Mouse (Mus musculus): ENCODE measurements around the gene Ube2u. TPM values are rescaled to one million over a fixed set of nuclear protein-coding genes. Genes with fewer than 3 reads are reported as not detected.
"Not testable (repeated sequence)": the region's sequence is repeated elsewhere in the genome, so short reads cannot be mapped to it uniquely, and the experiment has no call there.

Gene Ube2u
- polyA plus RNA-seq (2016; fragmentation: Nextera tagmentation; extraction: Ambion mirVana) = 0.82 and 1.3 TPM in 2 replicates

- Histone ChIP-seq H3K27me3 (ENCODE audit: insufficient read depth, poor library complexity, severe bottlenecking) (no peaks in the 10 kb centered on the region), H3K9me3 (no peaks in the 10 kb centered on the region), H3K36me3 (no peaks in the 10 kb centered on the region), H3K4me1 (replicated peaks) (peaks cover 15% of the 10 kb centered on the region), H3K4me3 (peak within 1 kb of the TSS; percentile 39), H3K27ac (peak within 1 kb of the TSS; percentile 60)
- 32% methylated on average over 15 of the region's 15 CpGs for WGBS
- DNase-seq (ENCODE audit: low spot score) = peak; percentile 81
Observed at GRCm38 (mm10) chr4:100478592-100479321, at the start of gene Ube2u. Gene Ube2u (plus strand): TSS chr4:100478849.

- H3K27ac ChIP-seq = no peak overlapping the region
Observed at GRCm38 (mm10) chr4:100429371-100429900, 49.2 kb upstream of the Ube2u start.

DNA sequence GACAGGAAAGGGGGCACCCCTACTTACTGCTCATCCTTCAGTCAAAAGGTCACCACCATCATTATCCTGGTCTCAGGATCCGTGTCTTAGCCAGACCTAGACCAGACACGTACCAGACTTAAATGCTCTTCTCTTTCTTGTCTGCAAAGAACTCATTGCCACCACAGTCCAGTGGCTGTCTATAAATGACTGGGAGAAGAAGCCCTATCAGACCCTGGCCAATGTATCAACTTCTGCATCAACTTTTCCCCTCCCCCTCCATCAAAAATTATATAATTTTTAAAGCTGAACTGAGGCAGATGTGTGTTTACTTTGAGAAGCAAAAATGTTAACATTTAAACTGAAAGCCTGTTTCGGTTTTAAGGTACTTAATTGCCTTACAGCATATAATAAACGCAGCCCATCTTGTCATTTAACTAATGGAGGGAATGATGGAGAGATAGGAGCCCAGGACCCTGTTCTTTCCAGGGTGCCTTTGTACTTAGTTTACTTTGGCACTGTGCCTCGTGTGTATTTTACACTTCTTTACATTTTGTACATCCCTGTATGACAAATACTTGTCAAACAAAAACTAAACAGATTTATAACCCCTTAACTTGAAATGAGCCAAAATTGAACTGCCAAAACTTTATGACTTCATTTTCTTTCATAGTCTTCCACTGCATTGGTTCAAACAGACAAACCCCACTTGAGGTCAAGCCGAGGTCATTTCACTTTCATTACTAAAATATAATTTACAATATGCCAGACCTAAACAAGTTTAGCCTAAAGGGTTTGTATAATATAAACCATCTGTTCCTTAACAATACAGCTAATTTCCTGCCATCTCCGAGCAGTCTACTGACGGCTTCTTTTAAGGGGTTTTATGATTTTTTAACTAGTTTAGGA lies 43.1 kb upstream of the Ube2u start:
- Histone ChIP-seq H3K9me3 (no peaks in the 10 kb centered on the region), H3K4me1 (replicated peaks) (no peaks in the 10 kb centered on the region), H3K4me3 (no peak overlapping the region), H3K27me3 (ENCODE audit: insufficient read depth, poor library complexity, severe bottlenecking) (no peaks in the 10 kb centered on the region), H3K27ac (no peak overlapping the region), H3K36me3 (no peaks in the 10 kb centered on the region)
- DNase-seq (ENCODE audit: low spot score) = no peak
- 83% methylated on average over 8 of the region's 8 CpGs for WGBS

More at GRCm38 (mm10) chr4:100429371-100429900, 49.2 kb upstream of the Ube2u start:
- WGBS = 86% methylated on average over 2 of the region's 2 CpGs
- Histone ChIP-seq H3K36me3 (no peaks in the 10 kb centered on the region), H3K9me3 (no peaks in the 10 kb centered on the region), H3K27me3 (ENCODE audit: insufficient read depth, poor library complexity, severe bottlenecking) (no peaks in the 10 kb centered on the region), H3K4me3 (no peak overlapping the region), H3K4me1 (replicated peaks) (peaks cover 18% of the 10 kb centered on the region; the same call in 1 of the 2 replicates)
- no peak for DNase-seq (ENCODE audit: low spot score)

- H3K36me3 ChIP-seq = peaks cover 6% of the 10 kb centered on the region
- H3K27me3 ChIP-seq (ENCODE audit: insufficient read depth, poor library complexity, severe bottlenecking) = no peaks in the 10 kb centered on the region
- WGBS = 88% methylated on average over 4 of the region's 4 CpGs
- no peak overlapping the region for H3K4me3 ChIP-seq
- H3K4me1 ChIP-seq (replicated peaks) = no peaks in the 10 kb centered on the region
- no peak overlapping the region for H3K27ac ChIP-seq
- no peaks in the 10 kb centered on the region for H3K9me3 ChIP-seq
- DNase-seq (ENCODE audit: low spot score) = no peak
Observed at GRCm38 (mm10) chr4:100436169-100436547, 42.5 kb upstream of the Ube2u start.

DNA sequence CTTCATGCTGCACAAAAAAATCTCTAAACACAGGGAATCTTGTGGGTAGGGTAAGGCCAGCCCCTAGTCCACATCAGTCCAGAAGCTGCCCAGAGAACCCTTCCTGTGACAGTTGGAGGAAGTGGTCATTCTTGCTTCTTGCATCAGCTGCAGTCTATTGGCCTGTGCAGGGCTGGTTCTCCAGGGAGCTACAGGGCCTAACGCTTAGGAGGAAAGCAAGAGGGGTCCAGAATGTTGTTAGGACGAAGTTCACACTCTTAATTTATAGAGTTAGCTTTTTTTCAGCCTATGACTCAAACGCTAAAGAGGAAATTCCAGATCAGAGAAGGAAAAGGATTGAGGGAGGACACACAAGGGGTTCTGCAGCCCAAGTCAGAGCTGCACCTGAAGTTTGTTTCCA lies 31.8 kb upstream of the Ube2u start:
- H3K9me3 ChIP-seq = no peaks in the 10 kb centered on the region
- H3K4me3 ChIP-seq = no peak overlapping the region
- H3K36me3 ChIP-seq = peaks cover 3% of the 10 kb centered on the region
- WGBS = 74% methylated on average over 3 of the region's 3 CpGs
- no peaks in the 10 kb centered on the region for H3K4me1 ChIP-seq (replicated peaks)
- DNase-seq (ENCODE audit: low spot score) = no peak
- no peaks in the 10 kb centered on the region for H3K27me3 ChIP-seq (ENCODE audit: insufficient read depth, poor library complexity, severe bottlenecking)
- H3K27ac ChIP-seq = no peak overlapping the region

GRCm38 (mm10) chr4:100462493-100463120 lies 16.0 kb upstream of the Ube2u start:
- Histone ChIP-seq H3K27me3 (ENCODE audit: insufficient read depth, poor library complexity, severe bottlenecking) (no peaks in the 10 kb centered on the region), H3K4me1 (replicated peaks) (peaks cover 6% of the 10 kb centered on the region; the same call in 1 of the 2 replicates), H3K9me3 (no peaks in the 10 kb centered on the region), H3K27ac (no peak overlapping the region), H3K36me3 (no peaks in the 10 kb centered on the region), H3K4me3 (no peak overlapping the region)
- peak; percentile 13 for DNase-seq (ENCODE audit: low spot score)
- 61% methylated on average over 9 of the region's 9 CpGs for WGBS

- no peaks in the 10 kb centered on the region for H3K27me3 ChIP-seq (ENCODE audit: insufficient read depth, poor library complexity, severe bottlenecking)
- no peaks in the 10 kb centered on the region for H3K9me3 ChIP-seq
- no peak overlapping the region for H3K4me3 ChIP-seq
- no peaks in the 10 kb centered on the region for H3K4me1 ChIP-seq (replicated peaks)
- no peak for DNase-seq (ENCODE audit: low spot score)
- H3K27ac ChIP-seq = no peak overlapping the region
- no peaks in the 10 kb centered on the region for H3K36me3 ChIP-seq
- WGBS = 94% methylated on average over 3 of the region's 3 CpGs
Observed at GRCm38 (mm10) chr4:100488447-100488846, 9.8 kb downstream of the Ube2u start.

- Histone ChIP-seq H3K4me3 (no peak overlapping the region), H3K27ac (no peak overlapping the region), H3K9me3 (no peaks in the 10 kb centered on the region), H3K27me3 (ENCODE audit: insufficient read depth, poor library complexity, severe bottlenecking) (no peaks in the 10 kb centered on the region), H3K4me1 (replicated peaks) (no peaks in the 10 kb centered on the region), H3K36me3 (no peaks in the 10 kb centered on the region)
- no peak for DNase-seq (ENCODE audit: low spot score)
- 96% methylated on average over 3 of the region's 3 CpGs for WGBS
Observed at GRCm38 (mm10) chr4:100495176-100495575, 16.5 kb downstream of the Ube2u start.

DNA sequence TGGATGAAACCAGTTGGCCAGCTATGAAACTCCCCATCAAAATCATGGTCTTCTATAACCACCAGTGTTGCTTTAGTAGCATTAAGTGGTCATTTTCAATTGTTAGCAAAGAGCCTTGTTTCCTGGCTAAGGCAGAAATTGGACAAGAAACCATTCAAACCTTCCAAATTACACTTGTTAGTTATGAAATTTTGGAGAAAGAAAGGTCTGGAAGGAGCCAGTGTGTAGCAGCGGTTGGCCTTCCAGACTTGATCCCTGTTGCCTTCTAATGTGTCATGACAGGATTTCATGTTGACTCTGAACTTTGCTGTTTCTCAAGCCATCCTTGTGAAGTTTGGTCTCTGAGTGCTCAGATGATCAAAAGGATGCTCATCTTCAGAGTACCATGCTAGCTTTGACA lies 17.9 kb downstream of the Ube2u start:
- H3K4me3 ChIP-seq = no peak overlapping the region
- DNase-seq (ENCODE audit: low spot score) = no peak

DNA sequence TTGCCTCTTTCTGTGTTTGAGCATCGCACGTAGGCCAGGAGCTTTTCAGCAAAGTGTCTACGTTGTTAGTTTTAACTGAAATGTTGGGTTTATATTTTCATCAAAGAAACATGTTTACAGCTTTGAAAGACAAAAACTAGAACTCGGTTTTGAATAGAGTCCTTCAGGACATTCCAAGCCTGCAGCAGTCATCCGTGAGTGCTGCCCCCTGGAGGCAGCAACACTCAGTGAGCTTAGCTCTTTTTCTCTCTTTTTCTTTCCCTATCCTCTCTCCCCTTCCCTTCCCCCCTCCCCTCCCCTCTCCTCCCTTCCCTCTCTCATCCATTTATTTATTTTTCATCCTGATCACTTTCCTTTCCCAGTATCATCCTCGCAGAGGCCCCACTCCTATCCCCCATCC lies 19.5 kb downstream of the Ube2u start:
- WGBS = 57% methylated on average over 6 of the region's 6 CpGs
- Histone ChIP-seq H3K27ac (no peak overlapping the region), H3K4me3 (no peak overlapping the region), H3K4me1 (replicated peaks) (no peaks in the 10 kb centered on the region), H3K27me3 (ENCODE audit: insufficient read depth, poor library complexity, severe bottlenecking) (no peaks in the 10 kb centered on the region), H3K36me3 (no peaks in the 10 kb centered on the region), H3K9me3 (no peaks in the 10 kb centered on the region)
- no peak for DNase-seq (ENCODE audit: low spot score)

More for the DNA sequence above, 17.9 kb downstream of the Ube2u start:
- H3K27ac ChIP-seq = no peak overlapping the region
- no peaks in the 10 kb centered on the region for H3K36me3 ChIP-seq
- H3K27me3 ChIP-seq (ENCODE audit: insufficient read depth, poor library complexity, severe bottlenecking) = no peaks in the 10 kb centered on the region
- no peaks in the 10 kb centered on the region for H3K9me3 ChIP-seq
- WGBS = 93% methylated on average over 1 of the region's 1 CpGs
- no peaks in the 10 kb centered on the region for H3K4me1 ChIP-seq (replicated peaks)

DNA sequence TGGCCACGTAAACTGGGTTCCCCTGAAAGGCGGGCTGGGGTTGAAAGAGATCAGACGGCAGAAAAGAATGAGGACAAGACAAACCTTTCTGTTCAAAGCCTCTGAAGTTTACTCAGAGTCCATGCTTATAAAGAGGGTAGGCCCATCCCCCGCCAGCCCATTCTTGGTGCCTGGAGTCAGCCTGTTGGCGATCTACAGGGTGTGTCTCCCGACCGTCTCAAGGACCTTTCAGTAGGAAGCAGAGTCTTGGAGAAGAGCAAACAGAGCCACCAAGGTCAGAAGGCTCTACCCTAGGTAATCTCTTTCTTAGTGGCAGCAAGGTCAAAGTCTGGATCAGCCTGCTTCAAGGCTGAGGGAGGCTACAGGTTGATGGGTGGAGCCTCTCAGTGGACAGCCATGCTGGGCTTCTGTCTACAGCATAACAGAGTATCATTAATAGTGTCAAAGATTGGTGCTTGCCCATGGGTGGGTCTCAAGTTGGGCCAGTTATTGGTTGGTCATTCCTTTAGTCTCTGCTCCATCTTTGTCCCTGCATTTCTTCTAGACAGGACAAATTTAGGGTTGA lies 20.5 kb downstream of the Ube2u start:
- WGBS = 79% methylated on average over 7 of the region's 7 CpGs
- H3K36me3 ChIP-seq; DNase-seq (ENCODE audit: low spot score); H3K27ac ChIP-seq; H3K27me3 ChIP-seq (ENCODE audit: insufficient read depth, poor library complexity, severe bottlenecking); H3K4me3 ChIP-seq; H3K4me1 ChIP-seq (replicated peaks); H3K9me3 ChIP-seq: not testable (repeated sequence)

DNA sequence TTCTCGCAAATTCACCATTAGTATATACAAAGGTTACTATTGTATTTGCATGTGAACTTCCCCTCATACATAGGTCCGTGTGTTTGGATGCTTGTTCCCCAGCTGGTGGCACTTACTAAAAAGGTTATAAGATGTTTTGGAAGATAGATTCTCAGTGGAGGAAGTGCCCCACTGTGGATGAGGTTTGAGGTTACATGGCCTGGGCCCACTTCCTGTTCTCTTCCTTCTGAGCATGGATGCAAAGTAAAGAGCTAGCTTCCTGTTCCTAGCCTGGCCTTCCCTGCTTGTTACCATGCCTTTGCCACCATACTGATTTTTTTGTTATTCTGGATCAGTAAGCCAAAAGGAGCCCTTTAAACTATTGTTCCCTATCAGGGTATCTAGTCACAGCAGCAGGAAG lies 24.7 kb downstream of the Ube2u start:
- H3K27ac ChIP-seq = no peak overlapping the region
- 79% methylated on average over 2 of the region's 2 CpGs for WGBS
- 0 out of 2 replicates have a peak, but pooled peaks cover 3% of the 10 kb centered on the region for H3K9me3 ChIP-seq
- no peaks in the 10 kb centered on the region for H3K36me3 ChIP-seq
- no peaks in the 10 kb centered on the region for H3K4me1 ChIP-seq (replicated peaks)
- H3K4me3 ChIP-seq = no peak overlapping the region
- no peak for DNase-seq (ENCODE audit: low spot score)
- no peaks in the 10 kb centered on the region for H3K27me3 ChIP-seq (ENCODE audit: insufficient read depth, poor library complexity, severe bottlenecking)
